Mouse (Mus musculus): ENCODE measurements around the gene Tnfrsf1b.

Gene Tnfrsf1b

DNA sequence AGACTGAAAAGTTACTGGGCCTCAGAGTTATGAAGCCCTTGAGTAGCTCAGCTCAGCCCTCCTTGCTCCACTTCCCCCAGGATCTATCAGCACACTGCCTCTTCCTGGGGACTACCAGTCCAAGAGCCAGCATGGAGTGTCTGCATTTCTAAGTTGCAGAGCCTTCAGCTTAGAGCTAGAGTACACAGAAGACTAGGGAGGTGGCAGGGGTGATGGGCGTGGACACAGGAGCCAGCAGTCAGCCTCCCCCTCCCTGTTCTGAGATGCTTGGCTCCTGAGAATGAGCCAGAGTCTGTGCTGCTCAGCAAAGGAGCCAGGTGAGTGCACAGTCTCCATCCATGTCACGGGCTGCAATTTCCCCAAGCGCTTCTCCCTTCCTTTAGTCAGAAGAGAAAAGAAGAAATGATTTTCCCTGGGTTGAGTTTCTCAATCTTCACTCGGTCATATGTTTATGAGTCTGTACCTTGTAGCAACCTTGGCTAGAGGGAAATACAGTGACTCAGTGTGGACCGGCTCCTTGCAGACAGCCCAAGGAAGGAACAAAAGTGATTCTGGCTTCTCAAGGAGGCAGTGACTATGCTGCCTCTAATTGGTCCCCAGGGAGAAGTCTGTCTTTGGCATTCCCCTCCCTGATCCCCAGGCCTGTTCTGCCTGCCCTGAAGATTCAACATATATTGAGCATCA, 11.2 kb upstream of the Tnfrsf1b start:
- DNase-seq (ENCODE audit: inconsistent ontology term): no peak

DNA sequence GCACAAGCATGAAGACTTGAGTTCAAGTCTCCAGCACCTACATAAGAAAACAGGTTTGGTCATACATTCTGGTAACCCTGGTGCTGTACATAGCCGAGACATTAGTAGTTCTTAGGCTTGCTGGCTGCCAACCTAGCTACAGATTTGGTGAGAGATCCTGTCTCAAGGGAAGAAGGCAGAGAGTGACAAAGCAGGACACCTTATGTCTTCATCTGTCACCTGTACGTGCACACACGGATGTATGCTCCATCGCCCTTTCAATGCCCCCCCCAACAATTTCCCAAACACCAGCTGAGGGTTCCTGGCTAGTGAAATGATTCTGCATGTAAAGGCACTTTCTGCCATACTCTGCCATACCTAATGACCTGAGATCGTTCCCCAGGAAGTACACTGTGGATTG, 9.5 kb upstream of the Tnfrsf1b start:
- no peak for DNase-seq (ENCODE audit: inconsistent ontology term)

DNA sequence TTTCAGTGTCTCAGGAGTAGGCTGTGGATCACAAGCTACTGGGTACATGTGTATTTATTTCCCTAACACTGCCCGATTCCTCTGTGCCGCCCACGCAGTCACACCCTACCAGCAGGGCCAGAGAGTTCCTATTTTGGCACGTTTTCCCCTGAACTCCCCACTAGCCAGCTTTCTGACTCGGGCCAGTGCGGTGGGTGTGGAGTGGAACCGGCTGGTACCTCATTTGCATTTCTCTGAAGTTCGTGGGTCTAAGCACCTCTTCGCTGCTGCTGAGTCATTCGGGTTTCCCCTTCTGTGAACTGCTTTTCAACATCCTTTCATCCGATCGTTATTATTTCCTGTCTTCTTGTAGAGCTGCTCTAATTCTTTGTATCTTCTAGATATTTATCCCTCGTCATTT, 7.7 kb upstream of the Tnfrsf1b start:
- peak; percentile 84 for DNase-seq (ENCODE audit: inconsistent ontology term)

DNA sequence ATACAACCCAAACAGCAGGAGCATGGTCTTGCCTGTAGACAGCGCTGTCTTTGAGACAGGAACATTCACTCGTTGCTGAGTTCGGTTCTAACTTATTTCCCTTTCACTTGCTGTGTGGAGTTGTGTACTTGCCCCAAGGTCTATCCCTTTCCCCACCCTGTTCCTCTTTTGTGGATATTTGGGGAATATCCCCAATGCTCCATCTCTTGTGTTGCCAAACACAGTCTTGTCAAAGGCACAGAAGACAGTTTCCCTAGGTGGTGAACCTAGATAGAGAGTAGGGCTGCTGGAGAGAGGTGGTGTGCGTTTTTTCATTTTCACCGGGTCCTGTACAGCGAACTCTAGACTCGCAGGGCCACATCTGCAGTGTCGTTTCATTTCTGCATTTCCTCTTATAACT, 5.9 kb upstream of the Tnfrsf1b start:
- DNase-seq (ENCODE audit: inconsistent ontology term): no peak

DNA sequence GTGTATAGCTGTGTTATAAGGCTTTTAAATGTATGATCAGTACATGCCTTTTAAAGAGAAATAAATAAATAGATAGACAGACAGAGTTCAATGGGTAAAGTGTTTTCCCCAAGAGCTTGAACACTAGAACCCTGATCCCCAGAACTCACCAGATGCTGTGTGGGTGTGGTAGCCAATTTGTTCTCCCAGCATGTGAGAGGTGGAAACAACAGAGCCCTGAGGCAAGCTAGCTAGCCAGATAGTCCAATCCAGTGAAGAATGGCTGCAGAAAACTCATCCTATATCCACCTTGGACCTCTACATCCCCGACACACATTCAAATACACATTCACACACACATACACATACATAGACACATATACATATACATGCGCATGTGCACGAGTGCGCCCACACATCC, 4.9 kb upstream of the Tnfrsf1b start:
- DNase-seq (ENCODE audit: inconsistent ontology term): no peak

DNA sequence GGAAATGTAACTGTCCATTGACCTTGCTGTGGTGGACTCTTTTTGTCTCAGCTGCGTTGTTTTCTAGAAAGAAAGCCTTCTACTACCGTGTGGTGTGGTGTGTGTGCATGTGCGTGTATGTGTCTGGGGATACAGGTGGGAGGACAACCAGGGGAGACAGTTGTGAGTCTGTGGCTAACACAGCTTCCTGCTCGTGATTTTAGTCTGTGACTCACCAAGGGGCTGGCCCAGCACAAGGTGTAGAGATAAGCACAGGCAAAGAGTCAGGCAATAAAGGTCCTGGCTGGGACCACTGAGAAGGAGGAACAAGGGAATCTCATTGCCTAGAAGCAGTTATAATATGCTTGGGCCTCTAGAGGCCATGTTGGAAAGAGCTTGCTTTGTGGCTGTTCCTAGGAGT, 3.3 kb upstream of the Tnfrsf1b start:
- no peak for DNase-seq (ENCODE audit: inconsistent ontology term)

DNA sequence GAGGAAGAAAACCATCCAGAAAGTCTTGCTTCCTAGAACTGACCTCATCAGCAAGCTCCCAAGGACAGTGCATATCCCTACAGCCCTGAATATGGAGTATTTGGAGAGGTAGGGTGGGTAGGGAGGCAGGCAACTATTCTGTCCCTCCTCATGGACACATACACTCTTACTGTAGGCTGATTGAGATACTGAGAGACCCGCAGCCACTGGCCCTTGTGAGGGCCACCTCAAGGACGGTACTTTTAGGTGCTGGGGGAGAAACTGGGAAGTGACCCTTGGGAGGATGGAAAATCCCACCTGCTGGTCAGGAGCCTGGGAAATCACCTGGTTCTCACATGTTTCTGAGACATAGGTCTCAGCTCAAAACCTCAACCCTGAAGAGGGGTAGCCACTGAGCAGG, 886 bp upstream of the Tnfrsf1b start:
- DNase-seq (ENCODE audit: inconsistent ontology term): no peak

DNA sequence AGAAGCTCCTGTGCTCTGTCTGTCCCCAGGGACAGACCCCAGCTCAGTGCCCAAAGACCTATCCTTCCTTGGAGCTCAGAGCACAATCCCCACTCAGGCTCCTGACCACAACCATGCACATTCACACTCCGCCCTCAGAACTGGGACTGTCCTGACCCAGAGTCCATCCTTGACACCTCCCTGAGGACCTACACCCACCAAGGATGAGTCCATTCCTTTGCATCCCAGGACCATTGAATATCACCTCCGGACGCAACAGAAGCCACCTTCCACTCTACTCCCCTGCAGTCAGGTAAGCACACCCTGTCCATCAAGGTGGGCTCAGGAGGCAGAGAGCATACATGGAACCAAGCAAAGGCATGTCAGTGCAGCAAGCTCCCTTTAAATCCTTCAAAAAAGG, 1.1 kb downstream of the Tnfrsf1b start:
- DNase-seq (ENCODE audit: inconsistent ontology term): no peak

DNA sequence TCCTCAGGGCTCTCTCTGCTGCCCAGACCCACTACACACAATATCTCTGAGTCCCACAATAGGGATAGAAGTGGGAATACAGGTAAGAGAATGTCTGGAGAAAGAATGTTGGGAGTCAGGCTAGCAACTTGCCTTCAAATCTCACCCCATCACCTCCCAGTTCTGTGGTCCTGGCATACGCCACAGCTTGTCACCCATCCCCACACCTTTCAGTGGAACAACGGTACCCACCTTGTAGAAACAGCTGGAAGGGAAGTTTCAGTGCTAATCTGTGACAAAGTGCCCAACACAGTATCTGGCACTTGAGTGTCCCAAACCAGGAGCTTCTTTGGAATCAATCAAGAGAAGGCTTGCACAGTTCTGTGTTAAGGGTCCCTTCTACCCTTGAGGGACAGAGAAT, 2.0 kb downstream of the Tnfrsf1b start:
- no peak for DNase-seq (ENCODE audit: inconsistent ontology term)

DNA sequence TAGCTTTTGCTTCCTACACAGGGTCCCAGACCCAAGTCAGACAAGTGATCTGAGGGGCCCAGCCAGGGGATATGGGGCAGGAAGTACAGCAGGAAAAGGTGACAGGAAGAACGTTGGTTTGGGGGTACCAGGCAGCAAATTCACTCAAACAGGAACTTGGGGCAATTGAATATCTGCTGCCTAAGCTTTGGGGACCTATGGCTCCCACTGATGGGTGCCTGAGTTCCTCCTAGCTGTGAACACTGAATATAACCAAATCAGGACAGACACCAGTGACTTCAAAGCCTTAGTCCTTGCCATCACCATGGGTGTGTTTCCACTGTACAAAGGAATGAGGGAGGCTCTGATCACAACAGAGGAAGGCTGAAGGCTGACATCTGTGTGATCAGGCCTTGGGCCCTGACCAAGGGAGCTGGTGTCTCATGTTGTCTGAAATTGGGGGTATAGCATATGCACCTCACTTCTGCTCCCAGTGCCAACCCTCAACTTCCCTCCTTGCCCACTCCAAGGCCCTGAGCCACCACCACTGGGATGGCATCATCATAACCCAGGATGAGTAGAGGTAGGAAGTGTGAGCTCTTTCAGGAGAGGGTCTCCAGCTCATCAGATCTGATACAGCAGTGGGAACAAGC, 3.8 kb downstream of the Tnfrsf1b start:
- no peak for DNase-seq (ENCODE audit: inconsistent ontology term)

DNA sequence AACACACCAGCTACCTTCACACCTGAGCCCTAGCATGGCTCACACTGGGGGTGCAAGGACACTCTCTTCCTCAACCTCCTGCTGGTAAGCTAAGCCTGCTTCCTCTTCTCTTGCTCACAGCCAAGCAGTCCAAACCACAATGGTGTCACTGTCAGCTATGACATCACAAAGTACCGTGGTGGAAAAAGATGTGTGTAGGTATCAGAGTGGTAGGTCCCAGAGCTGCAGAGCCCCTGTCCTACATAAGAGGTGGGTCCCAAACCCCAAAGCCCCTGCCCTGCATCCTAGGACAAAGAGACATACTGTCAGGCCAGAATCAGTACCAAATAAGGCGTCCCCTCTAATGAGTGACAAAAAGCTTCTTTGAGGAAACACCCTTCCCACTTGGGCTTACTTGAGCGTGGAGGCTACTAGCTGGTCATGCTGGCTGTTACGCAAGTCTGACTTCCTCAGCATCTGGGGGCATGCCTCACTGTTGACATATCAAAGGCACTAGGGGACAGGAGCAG, 5.9 kb downstream of the Tnfrsf1b start:
- peak; percentile 34 for DNase-seq (ENCODE audit: inconsistent ontology term)

DNA sequence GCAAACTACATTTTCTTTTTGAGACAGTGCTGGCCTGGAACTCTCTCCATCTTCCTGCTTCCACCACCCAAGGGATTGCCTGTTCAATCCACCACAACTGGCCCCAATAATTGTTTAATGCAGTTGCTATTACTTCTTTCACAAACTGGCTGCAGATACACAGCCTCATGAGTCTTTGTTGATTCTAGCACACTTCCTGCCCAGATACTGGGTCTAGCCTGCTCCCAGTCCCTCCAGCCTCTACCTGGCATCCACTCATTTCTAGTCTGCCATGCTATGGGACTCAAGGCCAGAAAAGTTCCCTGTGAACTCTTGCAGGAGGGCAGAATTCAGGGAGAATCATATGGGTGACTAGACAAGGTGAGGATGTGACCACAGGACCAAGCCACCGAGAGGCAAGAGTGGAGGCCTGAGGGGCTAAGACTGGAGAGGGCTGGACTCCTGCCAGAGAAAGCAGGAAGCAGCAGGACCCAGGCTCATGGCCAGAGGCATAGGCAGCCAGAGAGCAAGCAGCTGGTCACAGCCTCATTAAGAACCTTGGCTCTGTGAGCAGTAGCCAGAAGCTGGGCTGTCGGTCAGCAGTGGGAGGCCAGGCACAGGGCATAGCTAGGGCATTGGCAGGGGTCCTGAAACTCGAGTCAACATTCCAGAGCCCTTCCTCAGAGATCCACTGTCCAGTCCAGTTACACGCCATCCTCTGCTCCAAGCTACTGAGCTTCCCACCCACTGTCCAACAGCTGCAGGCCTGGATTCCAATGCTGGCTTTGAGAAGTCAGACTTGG, 7.4 kb downstream of the Tnfrsf1b start:
- DNase-seq (ENCODE audit: inconsistent ontology term): peak; percentile 98

DNA sequence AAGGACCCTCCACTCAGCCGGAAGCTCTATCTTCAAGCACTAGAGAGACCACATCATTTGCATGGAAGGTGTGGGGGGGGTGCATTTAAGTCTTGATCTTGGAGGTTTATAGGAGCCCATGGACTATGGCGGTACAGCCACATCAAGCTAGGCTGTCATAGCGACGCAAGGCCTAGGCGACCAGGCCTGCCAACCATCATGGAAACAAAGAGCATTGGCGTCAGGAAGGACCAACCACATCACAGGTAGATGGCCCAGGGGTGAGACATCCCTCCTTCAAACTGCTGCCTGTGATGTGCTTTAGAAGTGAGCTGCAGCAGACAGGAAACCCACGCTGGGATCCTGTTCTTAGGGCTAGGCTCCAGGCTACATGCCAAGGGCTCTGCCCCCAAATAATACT, 10.6 kb downstream of the Tnfrsf1b start:
- DNase-seq (ENCODE audit: inconsistent ontology term): no peak

DNA sequence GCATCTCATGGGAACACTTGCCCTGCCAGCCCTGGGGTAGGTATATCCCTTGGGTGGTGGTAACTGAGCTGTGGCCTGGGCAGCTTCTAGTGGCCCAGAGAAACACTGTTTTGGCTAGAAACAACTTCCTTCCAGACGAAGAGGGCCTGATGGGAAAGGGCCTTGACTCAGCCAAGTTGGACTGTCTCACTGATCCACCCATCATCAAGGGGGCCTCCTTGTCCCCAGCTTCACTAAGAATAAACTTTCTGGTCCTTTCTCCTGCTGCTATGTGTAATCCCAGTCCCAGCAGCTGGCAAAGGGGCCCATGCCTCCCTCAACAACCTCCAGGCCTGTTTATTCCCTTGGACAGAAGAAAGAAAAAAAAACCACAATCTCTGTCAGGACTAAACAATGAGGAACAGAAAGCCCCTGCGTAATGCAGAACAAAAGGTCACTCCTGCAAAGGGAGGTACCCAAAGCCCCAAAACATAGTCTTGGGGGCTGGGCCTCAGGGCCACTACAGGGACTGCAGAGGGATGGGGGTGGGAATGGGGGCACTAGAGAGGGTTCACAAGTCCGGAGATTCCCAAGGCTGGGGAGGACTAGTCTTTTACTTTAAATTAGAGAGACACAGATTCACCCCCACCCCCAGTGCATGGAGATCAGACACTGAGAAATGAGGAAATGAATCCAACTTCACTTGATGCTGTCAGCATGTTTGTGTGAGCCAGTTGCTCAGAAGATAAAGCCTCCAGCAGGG, 13.0 kb downstream of the Tnfrsf1b start:
- peak; percentile 45 for DNase-seq (ENCODE audit: inconsistent ontology term)

DNA sequence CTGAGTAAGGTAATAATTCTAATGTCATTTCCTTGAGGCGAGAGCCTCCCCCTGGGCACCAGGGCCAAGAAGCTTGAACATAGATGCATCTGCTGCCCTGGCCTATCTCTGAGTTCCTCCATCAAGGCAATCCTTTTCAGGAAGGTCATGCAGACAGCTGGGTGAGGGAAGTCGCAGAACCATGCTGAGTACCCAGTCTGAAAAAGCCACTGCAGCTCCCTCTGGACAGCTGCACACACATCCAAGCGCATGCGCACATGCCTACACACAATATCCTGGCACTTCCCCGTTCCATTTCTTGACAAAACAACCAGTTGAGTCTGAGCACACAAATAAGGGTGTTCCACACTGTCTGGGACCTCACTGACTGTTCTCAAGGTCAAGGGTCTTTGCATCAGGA, 14.9 kb downstream of the Tnfrsf1b start:
- no peak for DNase-seq (ENCODE audit: inconsistent ontology term)

DNA sequence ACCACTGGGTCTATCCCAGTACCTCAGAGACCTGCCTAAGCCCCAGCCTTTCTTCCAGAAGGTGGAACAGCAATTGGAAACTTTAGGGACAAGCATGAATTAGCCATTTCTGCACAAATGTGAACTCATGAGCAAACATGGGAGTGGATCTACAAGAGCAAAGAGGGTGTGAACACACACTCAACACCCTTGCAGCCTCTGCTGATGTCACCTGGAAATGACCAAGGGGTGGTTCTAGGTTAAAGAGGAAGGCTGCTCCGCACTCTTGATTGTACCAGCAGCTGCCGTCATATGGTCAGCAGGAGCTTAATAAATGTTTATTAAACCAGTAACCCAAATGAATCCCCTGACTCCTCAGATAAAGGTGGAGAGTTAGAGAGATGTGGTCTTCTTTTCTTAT, 16.0 kb downstream of the Tnfrsf1b start:
- no peak for DNase-seq (ENCODE audit: inconsistent ontology term)

DNA sequence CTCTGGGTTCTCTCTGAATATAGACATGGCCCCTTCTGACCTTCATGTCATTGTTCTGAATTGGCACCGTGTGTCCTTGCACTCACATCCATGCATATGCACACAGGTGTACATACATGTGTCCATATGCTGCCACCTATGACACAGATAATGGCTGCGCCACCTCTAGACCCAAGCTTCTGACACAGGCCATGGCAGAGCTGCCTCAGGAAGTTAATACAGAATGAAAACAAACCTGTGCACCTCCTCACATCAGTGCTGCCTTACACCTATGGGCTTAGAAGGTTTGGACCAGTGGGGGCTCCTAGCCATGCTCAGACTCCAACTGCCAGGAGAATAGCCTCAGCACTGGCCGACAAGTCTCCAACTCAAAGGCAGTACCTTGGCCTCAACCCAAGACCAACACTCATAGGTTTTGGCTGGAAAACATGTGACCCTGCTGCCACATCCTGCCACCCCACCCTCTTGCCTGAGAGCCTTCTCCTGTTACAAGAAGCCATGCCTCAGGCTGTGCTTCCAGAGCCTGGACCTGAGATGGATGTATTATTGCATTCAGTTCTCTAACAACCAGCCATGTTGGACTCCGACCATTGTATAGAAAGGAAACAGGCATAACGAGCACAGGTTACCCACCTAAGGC, 17.0 kb downstream of the Tnfrsf1b start:
- peak; percentile 67 for DNase-seq (ENCODE audit: inconsistent ontology term)

DNA sequence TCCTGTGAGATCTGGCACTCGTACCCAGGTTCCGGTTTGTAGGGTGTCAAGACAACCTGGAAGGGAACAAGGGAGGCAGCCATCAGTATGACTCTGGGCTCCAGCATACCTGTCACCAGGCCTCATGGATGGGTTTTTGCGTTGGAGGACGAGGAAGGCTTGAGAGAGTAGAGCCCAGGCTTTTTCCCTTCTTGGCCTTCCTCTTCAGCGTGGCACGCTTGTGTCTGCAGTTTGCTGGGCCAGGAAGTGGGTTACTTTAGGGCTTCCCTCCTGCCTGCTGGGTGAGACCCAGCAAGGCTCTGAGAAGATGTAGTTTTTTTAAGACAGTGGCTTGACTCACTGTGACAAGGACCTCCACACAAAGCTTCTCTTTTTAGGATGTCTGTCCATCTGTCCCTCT, 17.6 kb downstream of the Tnfrsf1b start:
- no peak for DNase-seq (ENCODE audit: inconsistent ontology term)

DNA sequence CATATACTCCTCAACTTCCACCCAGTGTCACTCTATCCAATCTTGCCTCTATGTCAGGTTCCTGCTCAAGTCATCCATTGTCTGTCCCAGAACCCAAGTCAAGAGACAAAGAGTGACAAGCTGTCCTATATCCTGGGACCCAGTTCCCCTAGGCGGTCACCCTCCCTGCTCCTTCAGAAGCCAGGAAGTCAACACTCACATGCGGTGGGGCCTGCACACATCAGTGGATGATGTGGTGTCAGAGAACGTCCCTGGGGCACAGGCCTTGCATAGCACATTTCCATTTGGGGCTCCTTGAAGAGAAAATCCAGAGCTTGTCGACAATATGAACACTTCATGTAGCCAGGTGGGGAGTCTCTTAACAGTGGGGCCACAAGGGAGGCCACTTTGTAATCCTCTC, 22.1 kb downstream of the Tnfrsf1b start:
- no peak for DNase-seq (ENCODE audit: inconsistent ontology term)

DNA sequence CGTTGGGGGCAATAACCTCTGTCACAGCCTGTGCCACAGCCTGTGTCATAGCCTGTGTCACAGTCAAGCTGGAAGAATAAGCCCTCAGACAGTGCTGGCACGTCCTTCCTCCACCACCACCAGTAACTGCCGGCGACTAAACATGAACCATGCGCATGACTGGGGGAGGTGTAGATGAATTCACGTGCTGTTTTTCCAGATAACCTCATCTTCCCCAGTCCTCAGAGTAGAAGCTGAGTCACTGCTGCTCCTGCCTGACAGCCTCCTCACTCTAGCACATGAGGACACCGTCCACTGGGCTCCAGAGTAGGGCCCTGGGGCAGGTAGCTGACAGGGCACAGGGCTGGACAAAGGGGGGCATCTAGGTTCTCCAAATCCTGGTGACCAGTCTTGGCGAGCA, 24.6 kb downstream of the Tnfrsf1b start:
- no peak for DNase-seq (ENCODE audit: inconsistent ontology term)

DNA sequence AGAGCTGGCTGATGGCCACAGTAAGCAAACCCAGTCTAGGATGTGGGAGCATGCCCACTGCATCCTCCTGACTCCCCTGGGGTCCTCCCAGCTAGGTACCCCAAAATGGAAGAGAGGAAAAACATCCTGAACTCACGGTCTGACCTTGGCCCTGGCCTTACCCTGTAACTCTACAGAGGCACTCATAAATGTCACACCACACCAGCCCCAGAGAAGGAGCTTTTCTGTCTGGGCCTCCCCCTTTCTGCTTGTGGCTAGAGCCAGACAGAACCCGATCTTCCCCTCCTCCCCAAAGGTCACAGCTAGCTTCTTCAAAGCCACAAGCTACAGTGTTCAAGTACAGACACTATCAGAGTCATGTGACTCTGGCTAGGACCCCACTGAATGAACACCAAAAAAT, 25.3 kb downstream of the Tnfrsf1b start:
- no peak for DNase-seq (ENCODE audit: inconsistent ontology term)

DNA sequence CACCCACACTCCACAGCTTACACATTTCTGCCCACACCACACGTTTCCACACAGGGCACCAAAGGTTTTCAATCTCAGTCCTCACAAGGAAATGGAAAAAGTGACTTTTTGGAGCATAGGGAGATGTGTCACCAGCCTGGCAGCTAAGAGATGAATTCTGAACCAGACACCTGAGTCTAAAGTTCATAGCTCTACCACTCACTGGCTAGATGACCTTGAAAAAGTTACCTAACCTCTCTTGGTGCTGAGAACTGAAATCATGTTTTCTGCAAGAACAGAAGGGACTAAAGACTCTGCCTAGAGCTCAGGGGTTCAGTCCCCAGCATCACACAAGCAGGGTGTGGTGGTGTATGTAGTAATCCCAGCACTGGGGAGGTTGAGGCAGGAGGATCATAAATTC, 26.7 kb downstream of the Tnfrsf1b start:
- no peak for DNase-seq (ENCODE audit: inconsistent ontology term)
